Mouse (Mus musculus) T-helper 17 cell (primary cell): ENCODE measurements around the gene Olfr322.
"Not testable (repeated sequence)": the region's sequence is repeated elsewhere in the genome, so short reads cannot be mapped to it uniquely, and the experiment has no call there.

Experiments used
- in situ Hi-C, 2 experiments: fragments of 300-600 bp; cut with MboI, MseI; formaldehyde crosslinking; loops; 1 replicate in 1 of 2; 2 replicates in 1 of 2; pipeline ENCODE4 v1.15.1; 2025; ENCODE audit warnings: high pct_unique_total_duplicates in 2 of 2

The Olfr322 gene

GRCm38 (mm10) chr11:58717723-58718122 is 59.1 kb downstream of the Olfr322 start:
- in situ Hi-C loops = not testable (repeated sequence)
